Mouse (Mus musculus) heart, adult 18-20 months (tissue): ENCODE measurements at regions not wholly inside any gene's neighbourhood (a gene's known extent, or its start where the extent isn't known, plus 50 kb on each side); places are given as distances from the start of the nearest gene placed in this dataset.

Source experiments
- DNase-seq, 2 experiments: peaks; one replicate each; pipeline ENCODE4 v3.0.0; 2021 to 2022; ENCODE audit warnings: mixed read lengths in 1 of 2

DNA sequence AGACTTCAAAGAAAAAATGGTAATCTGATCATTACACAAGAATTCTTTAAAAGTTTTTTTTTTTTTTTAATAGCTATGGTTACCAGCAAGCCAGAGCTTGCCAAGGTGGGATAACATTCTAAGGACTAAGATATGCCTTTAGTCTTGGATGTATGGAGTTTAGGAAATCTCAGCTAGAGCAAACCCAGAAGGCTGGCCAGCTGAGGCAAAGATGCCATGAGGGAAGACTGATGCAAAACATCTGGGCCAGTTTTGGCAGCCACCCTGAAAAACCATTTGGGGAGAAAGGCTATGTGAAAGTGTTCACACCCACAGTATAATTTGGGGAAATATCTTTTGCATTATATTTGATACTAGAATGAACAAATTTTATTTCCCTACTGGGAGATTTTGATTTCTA is 57.9 kb upstream of the Adgrg2 start:
- peak in 1 of 2 experiments; percentile 2 for DNase-seq

DNA sequence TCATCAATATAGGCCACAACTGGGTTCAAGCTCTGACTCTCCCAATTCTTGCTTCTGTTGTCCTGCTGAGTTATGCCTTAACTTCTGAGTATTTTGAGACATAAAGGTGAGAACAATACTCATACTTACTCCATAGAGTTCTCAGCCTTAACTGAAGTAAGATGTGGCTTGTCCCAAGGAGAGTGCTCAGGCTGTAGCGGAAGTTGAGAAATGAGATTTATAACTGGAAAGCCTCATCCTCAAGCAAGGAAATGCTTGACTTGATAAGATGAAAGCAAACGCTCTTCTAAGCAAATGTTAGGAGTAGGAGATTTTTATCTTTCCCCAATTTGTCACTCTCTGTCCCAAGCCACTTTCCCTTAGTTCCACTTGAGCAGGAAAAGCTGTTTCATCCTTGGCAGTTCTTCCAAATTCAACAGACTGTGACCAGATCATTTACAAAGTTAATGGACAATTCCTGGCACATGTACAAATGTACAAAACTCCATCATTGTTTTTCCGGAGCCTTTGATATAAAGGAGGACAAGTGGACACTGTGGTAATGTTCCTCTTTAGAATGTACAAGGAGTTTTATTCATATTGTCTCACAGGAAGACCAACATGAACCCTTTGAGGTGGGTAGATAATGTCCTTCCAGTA is 52.0 kb upstream of the Adgrg2 start:
- no peak for DNase-seq
